In the genomic region with DNA sequence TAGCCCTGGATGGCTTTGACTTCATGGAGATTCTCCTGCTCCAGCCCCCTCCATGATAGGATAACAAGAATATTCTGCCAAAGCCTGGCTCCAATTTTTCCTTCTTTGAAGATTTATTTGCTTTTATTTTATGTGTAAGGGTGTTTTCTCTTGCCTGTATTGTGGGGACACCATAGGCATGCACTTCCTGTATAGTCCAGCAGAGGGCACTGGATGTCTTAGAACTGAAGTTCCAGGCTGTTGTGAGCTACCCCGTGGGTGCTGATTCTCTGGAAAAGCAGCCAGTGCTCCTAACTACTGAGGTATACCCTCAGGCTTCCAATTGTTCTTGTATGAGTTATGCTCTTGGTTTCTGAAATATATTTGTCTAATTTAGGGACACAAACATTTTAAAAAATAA, we compare ENCODE assay signal across 9 mouse cellular contexts. TPM values are rescaled to one million over a fixed set of nuclear protein-coding genes. Genes with fewer than 3 reads are reported as not detected.
DNase-seq lines count a peak whose midpoint lies in the region; ATAC-seq and TF ChIP-seq lines count a peak whose summit lies in the region.
"Had no signal": no experiment of that assay in that cellular context is flagged by ENCODE, and none has a peak within 500 bp of the region (broad histone marks: within the 10 kb centered on the region; RNA-seq: fewer than 3 reads in every experiment).

No protein-coding gene starts in this region.

- no peak overlapping the region for H3K4me2 ChIP-seq in hindbrain, embryonic 14.5 days (replicated peaks)
- no peak overlapping the region for H3K4me2 ChIP-seq in hindbrain, embryonic 12.5 days (replicated peaks)

- no peaks in the 10 kb centered on the region for H3K36me3 ChIP-seq in hindbrain, embryonic 14.5 days (replicated peaks; ENCODE audit: control insufficient read depth, insufficient read depth)
- no peaks in the 10 kb centered on the region for H3K36me3 ChIP-seq in hindbrain, embryonic 12.5 days
- H3K36me3 ChIP-seq in ES-Bruce4 (ENCODE audit: control insufficient read depth, insufficient read depth, low read length, poor library complexity, severe bottlenecking) = no peaks in the 10 kb centered on the region
- no peaks in the 10 kb centered on the region for H3K36me3 ChIP-seq in embryonic facial prominence, embryonic 10.5 days (replicated peaks)

- DNase-seq in hindbrain, embryonic 14.5 days (ENCODE audit: low spot score) = peak; percentile 50
- DNase-seq in adrenal gland, postnatal 10 days = peak; percentile 52
- DNase-seq in embryonic facial prominence, embryonic 10.5 days (ENCODE audit: low spot score) = peak; percentile 39
- peak; percentile 4 to 6 for DNase-seq in left cerebral cortex, postnatal 14 days (ENCODE audit: low spot score in 2 of 2)
- peak; percentile 67 for DNase-seq in retina, embryonic 14.5 days (ENCODE audit: low spot score)
- DNase-seq in Muller cell, postnatal 12 days (ENCODE audit: inconsistent ontology term) = no peak

- no peak for TF ChIP-seq EP300 in ES-Bruce4 (IDR thresholded peaks at IDR 0.05; ENCODE audit: insufficient read depth, low read depth, low read length)

- peak; percentile 55 for TF ChIP-seq CTCF in ES-Bruce4 (IDR thresholded peaks at IDR 0.05; ENCODE audit: low read depth, low read length)

- intact Hi-C loops in left cerebral cortex, postnatal 14 days (cut with DNase I) = no loop called here

- no peak overlapping the region for H3K27ac ChIP-seq in hindbrain, embryonic 14.5 days
- H3K27ac ChIP-seq in hindbrain, embryonic 12.5 days = no peak overlapping the region
- H3K27ac ChIP-seq in ES-Bruce4 (ENCODE audit: insufficient read depth, low read length) = no peak overlapping the region
- H3K27ac ChIP-seq in embryonic facial prominence, embryonic 10.5 days (replicated peaks) = no peak overlapping the region
- H3K27ac ChIP-seq: macrophage had no signal

- no peaks in the 10 kb centered on the region for H3K9me3 ChIP-seq in hindbrain, embryonic 14.5 days (ENCODE audit: control insufficient read depth, low read length)
- no peaks in the 10 kb centered on the region for H3K9me3 ChIP-seq in hindbrain, embryonic 12.5 days (replicated peaks)
- no peaks in the 10 kb centered on the region for H3K9me3 ChIP-seq in ES-Bruce4 (replicated peaks; ENCODE audit: control insufficient read depth, insufficient read depth, low read length, poor library complexity, severe bottlenecking)
- H3K9me3 ChIP-seq in embryonic facial prominence, embryonic 10.5 days = no peaks in the 10 kb centered on the region

- ATAC-seq in hindbrain, embryonic 14.5 days (ENCODE audit: low FRiP score) = no peak
- ATAC-seq in hindbrain, embryonic 12.5 days (ENCODE audit: low FRiP score) = no peak

- H3K4me1 ChIP-seq in hindbrain, embryonic 14.5 days (replicated peaks; ENCODE audit: control insufficient read depth, insufficient read depth, low read length) = no peaks in the 10 kb centered on the region
- H3K4me1 ChIP-seq in hindbrain, embryonic 12.5 days = no peaks in the 10 kb centered on the region
- H3K4me1 ChIP-seq in ES-Bruce4 (ENCODE audit: control insufficient read depth, insufficient read depth, low read length) = no peaks in the 10 kb centered on the region
- H3K4me1 ChIP-seq in embryonic facial prominence, embryonic 10.5 days = no peaks in the 10 kb centered on the region

- no peak overlapping the region for H3K4me3 ChIP-seq in hindbrain, embryonic 14.5 days (replicated peaks; ENCODE audit: low read length)
- H3K4me3 ChIP-seq in hindbrain, embryonic 12.5 days = no peak overlapping the region
- H3K4me3 ChIP-seq in ES-Bruce4 (ENCODE audit: low read depth, low read length) = no peak overlapping the region
- no peak overlapping the region for H3K4me3 ChIP-seq in embryonic facial prominence, embryonic 10.5 days

- H3K9ac ChIP-seq in hindbrain, embryonic 14.5 days = no peak overlapping the region
- H3K9ac ChIP-seq in hindbrain, embryonic 12.5 days = no peak overlapping the region
- H3K9ac ChIP-seq in ES-Bruce4 (ENCODE audit: low read depth, poor library complexity, severe bottlenecking) = no peak overlapping the region

- WGBS in hindbrain, embryonic 14.5 days = 23% methylated on average over 1 of the region's 1 CpGs
- WGBS in hindbrain, embryonic 12.5 days = 10% methylated on average over 1 of the region's 1 CpGs
- 17% methylated on average over 1 of the region's 1 CpGs for WGBS in embryonic facial prominence, embryonic 10.5 days

- no peaks in the 10 kb centered on the region for H3K27me3 ChIP-seq in hindbrain, embryonic 14.5 days (ENCODE audit: control insufficient read depth, insufficient read depth, low read length)
- no peaks in the 10 kb centered on the region for H3K27me3 ChIP-seq in hindbrain, embryonic 12.5 days
- H3K27me3 ChIP-seq in ES-Bruce4 (ENCODE audit: control insufficient read depth, insufficient read depth, low read length, poor library complexity, severe bottlenecking) = no peaks in the 10 kb centered on the region
- no peaks in the 10 kb centered on the region for H3K27me3 ChIP-seq in embryonic facial prominence, embryonic 10.5 days (replicated peaks; ENCODE audit: low read depth, poor library complexity, severe bottlenecking)

- no peak for TF ChIP-seq POLR2A in ES-Bruce4 (IDR thresholded peaks at IDR 0.05; ENCODE audit: insufficient read depth, low read length)

RNA-seq across cellular contexts. Expression of a gene that starts 29.9 kb away (rescaled TPM):
- 408 and 462 TPM in 2 replicates for polyA plus RNA-seq in hindbrain, embryonic 14.5 days (2014; fragmentation: Nextera tagmentation; extraction: Ambion mirVana)
- 442 and 492 TPM in 2 replicates for polyA plus RNA-seq in hindbrain, embryonic 12.5 days (2016; fragmentation: Nextera tagmentation; extraction: Ambion mirVana)
- polyA plus RNA-seq in ES-Bruce4 (2011; ENCODE audit: insufficient read depth, insufficient read length, low read depth, missing spikeins) = 2,517 and 2,552 TPM in 2 replicates
- total RNA-seq in adrenal gland, postnatal 10 days (2021) = 1,000 to 10,000 TPM; 1,082 to 1,181 TPM
- 702 and 707 TPM in 2 replicates for polyA plus RNA-seq in embryonic facial prominence, embryonic 10.5 days (2016; fragmentation: Nextera tagmentation; extraction: Ambion mirVana)
- total RNA-seq in left cerebral cortex, postnatal 14 days (2021) = 100 to 1,000 TPM; 395 to 481 TPM

RNA-seq across cellular contexts. Expression of a gene that starts 32.9 kb away (rescaled TPM):
- 13.2 and 14.3 TPM in 2 replicates for polyA plus RNA-seq in hindbrain, embryonic 14.5 days (2014; fragmentation: Nextera tagmentation; extraction: Ambion mirVana)
- polyA plus RNA-seq in hindbrain, embryonic 12.5 days (2016; fragmentation: Nextera tagmentation; extraction: Ambion mirVana) = 11.0 and 17.5 TPM in 2 replicates
- polyA plus RNA-seq in ES-Bruce4 (2011; ENCODE audit: insufficient read depth, insufficient read length, low read depth, missing spikeins) = 9.5 and 10.7 TPM in 2 replicates
- total RNA-seq in adrenal gland, postnatal 10 days (2021) = 1 to 10 TPM; 1.7 to 1.8 TPM
- polyA plus RNA-seq in embryonic facial prominence, embryonic 10.5 days (2016; fragmentation: Nextera tagmentation; extraction: Ambion mirVana) = 66.3 and 69.6 TPM in 2 replicates
- 1 to 10 TPM; 5.5 to 6.3 TPM for total RNA-seq in left cerebral cortex, postnatal 14 days (2021)
- polyA plus RNA-seq: macrophage had no signal
